Mouse (Mus musculus) hindbrain, embryonic 15.5 days (tissue): ENCODE results near the gene Sh2b2. TPM values are rescaled to one million over a fixed set of nuclear protein-coding genes. Genes with fewer than 3 reads are reported as not detected.

Source experiments
- ATAC-seq: fragments of 200-750 bp; cut with Nextera tagmentation; 2 replicates; pipeline ENCODE4 v1.8.0; 2017; ENCODE audit warnings: low read depth, moderate number of reproducible peaks, moderate TSS enrichment; ENCODE audit not compliant: low FRiP score
- H3K27ac ChIP-seq: fragments of 300-500 bp; sonication (generic); replicated peaks from 2 replicates; pipeline ENCODE4 v1.5.1; 2015; ENCODE audit warnings: mild to moderate bottlenecking, inconsistent platforms
- H3K27me3 ChIP-seq: fragments of 300-500 bp; sonication (generic); 2 replicates; pipeline ENCODE4 v1.6.1; 2015; ENCODE audit warnings: control low read depth, inconsistent platforms
- H3K36me3 ChIP-seq: fragments of 300-500 bp; sonication (generic); 2 replicates; pipeline ENCODE4 v1.6.1; 2015; ENCODE audit warnings: control low read depth, inconsistent platforms
- H3K4me1 ChIP-seq: fragments of 300-500 bp; sonication (generic); replicated peaks from 2 replicates; pipeline ENCODE4 v1.6.1; 2015; ENCODE audit warnings: control low read depth, inconsistent platforms
- H3K4me2 ChIP-seq: fragments of 300-500 bp; sonication (generic); 2 replicates; pipeline ENCODE4 v1.6.1; 2015; ENCODE audit warnings: moderate library complexity, mild to moderate bottlenecking, inconsistent platforms
- H3K4me3 ChIP-seq: fragments of 300-500 bp; sonication (generic); 2 replicates; pipeline ENCODE4 v1.5.1; 2015; ENCODE audit warnings: mild to moderate bottlenecking, inconsistent platforms
- H3K9ac ChIP-seq: fragments of 300-500 bp; sonication (generic); 2 replicates; pipeline ENCODE4 v1.6.1; 2015; ENCODE audit warnings: inconsistent platforms
- H3K9me3 ChIP-seq: fragments of 300-500 bp; sonication (generic); 2 replicates; pipeline ENCODE4 v1.6.1; 2016; ENCODE audit warnings: control low read depth, inconsistent platforms
- WGBS: fragments of 180-500 bp; shearing (Covaris S2); methylation state at CpG from one replicate; pipeline ENCODE4 v1.1.7; 2015; 5-methylcytosine and 5-hydroxymethylcytosine counted together
- polyA plus RNA-seq: library from polyadenylated mRNA; unstranded; fragments of >200 nt; fragmentation: Nextera tagmentation; extraction: Ambion mirVana; gene quantifications from 2 replicates; pipeline ENCODE4 v1.2.1, GENCODE M21; 2015

Sh2b2 gene
- polyA plus RNA-seq, 1 experiment from 2014 or later = 27.1 TPM

DNA sequence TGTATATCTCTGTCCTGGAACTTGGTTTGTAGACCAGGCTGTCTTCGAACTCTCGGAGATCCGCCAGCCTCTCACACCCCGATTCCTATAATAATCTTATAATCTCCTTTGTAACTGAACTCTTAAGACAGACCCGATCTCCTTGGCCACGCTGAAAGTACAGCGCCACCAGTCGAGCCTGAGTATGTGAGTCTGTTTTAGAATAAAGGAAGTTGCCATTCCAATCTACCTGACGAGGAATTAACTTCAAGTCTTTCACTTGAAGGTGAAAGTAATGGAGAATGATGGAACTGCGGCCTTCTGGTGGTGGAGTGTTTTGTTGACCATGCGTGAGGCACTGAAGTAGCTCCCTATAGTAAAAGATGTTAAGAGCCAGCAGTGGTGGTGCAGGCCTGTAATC is 46.8 kb downstream of the Sh2b2 start:
- no peak for ATAC-seq
- Histone ChIP-seq H3K36me3 (peaks cover 24% of the 10 kb centered on the region), H3K27me3 (no peaks in the 10 kb centered on the region), H3K9me3 (no peaks in the 10 kb centered on the region), H3K4me1 (peaks cover 14% of the 10 kb centered on the region), H3K4me3 (peak overlapping the region; percentile 91), H3K4me2 (peak overlapping the region; percentile 62), H3K27ac (peak overlapping the region; percentile 86; the same call in 1 of the 2 replicates), H3K9ac (peak overlapping the region; percentile 76)
- WGBS = 31% methylated on average over 11 of the region's 11 CpGs

DNA sequence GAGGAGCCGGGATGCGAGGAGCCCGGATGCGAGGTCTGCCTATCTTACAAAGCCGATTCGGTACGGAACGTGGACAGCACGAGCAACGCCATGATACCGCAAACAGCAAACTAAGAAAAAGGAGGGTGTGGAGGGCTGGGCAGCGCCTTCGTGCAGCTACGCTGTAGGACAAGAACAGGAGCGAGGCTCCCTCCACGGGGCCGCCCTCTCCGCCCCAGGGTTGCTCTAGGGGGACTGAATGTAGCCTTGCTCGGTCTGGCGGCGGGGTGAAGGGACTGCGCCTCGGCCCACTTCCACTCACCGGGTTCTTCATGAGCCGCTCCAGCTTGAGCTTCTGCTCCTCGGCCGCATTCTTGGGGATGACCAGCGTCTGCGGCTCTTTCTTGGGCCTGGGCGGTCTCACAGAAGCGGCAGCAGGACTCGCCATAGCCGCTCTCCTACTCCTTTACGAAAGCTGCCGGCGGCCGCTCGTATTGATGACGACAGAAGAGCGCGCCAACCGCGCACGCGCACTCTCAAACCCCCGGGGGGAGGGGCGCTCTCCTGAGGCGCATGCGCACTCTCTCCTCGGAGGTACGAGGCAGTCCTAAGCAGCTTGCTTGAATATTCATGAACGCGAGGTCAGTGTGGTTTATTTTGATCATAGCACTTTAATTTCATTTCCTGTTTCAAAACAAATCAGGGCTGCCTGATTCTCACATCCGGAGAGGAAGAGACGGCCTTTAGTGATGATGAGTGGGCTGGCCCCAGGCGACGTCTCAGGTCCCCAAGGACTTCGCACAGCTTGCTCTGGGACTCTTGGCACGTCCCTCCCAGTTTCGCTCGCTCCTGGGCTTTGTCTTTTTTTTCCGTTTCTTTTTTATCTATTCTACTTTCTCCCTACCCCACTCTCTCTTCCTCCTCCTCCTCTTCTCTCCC is 47.6 kb downstream of the Sh2b2 start, which contains the start of gene Prkrip1:
Gene Prkrip1 (minus strand): TSS at position 490 of the 918 bp plus-strand sequence.
- Histone ChIP-seq H3K4me3 (peak within 1 kb of the TSS; percentile 91), H3K9ac (peak within 1 kb of the TSS; percentile 85), H3K27me3 (no peaks in the 10 kb centered on the region), H3K4me1 (peaks cover 14% of the 10 kb centered on the region), H3K36me3 (peaks cover 32% of the 10 kb centered on the region), H3K27ac (peak within 1 kb of the TSS; percentile 86), H3K4me2 (peak within 1 kb of the TSS; percentile 81), H3K9me3 (no peaks in the 10 kb centered on the region)
- WGBS = under 1% methylated on average over 62 of the region's 62 CpGs
- ATAC-seq = peak; percentile 90

DNA sequence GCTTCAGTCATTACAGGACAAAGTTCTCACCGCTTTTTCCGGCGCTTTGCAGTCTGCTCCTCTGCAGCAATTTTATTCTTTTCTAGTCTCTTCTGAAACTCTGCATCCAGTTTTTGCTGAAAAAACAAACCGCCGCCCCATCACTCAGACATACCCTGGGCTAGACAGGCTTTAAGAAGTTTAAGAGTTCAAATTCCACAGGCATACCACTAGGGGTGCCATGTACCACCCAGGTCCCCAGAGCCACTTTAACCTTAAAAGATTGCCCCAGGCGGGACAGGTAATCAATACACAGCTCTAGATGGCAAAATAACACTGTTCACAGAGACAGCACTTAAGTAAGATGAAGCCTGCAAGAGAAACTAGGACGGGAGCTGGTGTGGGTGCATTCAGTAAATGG is 54.5 kb downstream of the Sh2b2 start:
- no peaks in the 10 kb centered on the region for H3K27me3 ChIP-seq
- no peak for ATAC-seq
- no peaks in the 10 kb centered on the region for H3K4me1 ChIP-seq
- no peak overlapping the region for H3K27ac ChIP-seq
- H3K36me3 ChIP-seq = peaks cover 84% of the 10 kb centered on the region
- no peak overlapping the region for H3K4me2 ChIP-seq
- H3K9me3 ChIP-seq = no peaks in the 10 kb centered on the region
- H3K9ac ChIP-seq = no peak overlapping the region
- 83% methylated on average over 7 of the region's 7 CpGs for WGBS
- H3K4me3 ChIP-seq = no peak overlapping the region

DNA sequence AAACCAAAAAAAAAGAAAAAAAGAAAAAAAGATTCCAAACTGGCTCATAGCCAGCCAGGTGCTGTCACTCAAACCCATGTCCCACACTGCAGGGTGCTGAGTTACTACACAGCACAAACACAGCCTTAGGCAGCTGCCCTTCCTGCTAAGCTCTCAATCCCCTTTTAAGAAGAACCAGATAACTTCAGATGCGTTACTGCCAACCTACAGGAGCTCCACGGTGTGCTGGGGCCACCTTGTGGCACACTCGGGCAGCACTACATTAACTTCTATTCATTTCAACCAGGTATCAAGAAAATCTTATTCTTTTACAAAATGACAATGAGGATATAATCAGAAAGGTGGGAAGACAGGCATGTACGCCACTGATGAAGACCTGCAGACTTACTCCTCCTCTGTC is 59.6 kb downstream of the Sh2b2 start:
- WGBS = 43% methylated on average over 4 of the region's 4 CpGs
- no peak overlapping the region for H3K27ac ChIP-seq
- 0 out of 2 replicates have a peak, but pooled peaks have one; percentile 56 for ATAC-seq
- no peaks in the 10 kb centered on the region for H3K4me1 ChIP-seq
- H3K9ac ChIP-seq = no peak overlapping the region
- H3K27me3 ChIP-seq = no peaks in the 10 kb centered on the region
- H3K4me3 ChIP-seq = no peak overlapping the region
- H3K4me2 ChIP-seq = no peak overlapping the region
- H3K36me3 ChIP-seq = peaks cover 56% of the 10 kb centered on the region
- H3K9me3 ChIP-seq = no peaks in the 10 kb centered on the region

DNA sequence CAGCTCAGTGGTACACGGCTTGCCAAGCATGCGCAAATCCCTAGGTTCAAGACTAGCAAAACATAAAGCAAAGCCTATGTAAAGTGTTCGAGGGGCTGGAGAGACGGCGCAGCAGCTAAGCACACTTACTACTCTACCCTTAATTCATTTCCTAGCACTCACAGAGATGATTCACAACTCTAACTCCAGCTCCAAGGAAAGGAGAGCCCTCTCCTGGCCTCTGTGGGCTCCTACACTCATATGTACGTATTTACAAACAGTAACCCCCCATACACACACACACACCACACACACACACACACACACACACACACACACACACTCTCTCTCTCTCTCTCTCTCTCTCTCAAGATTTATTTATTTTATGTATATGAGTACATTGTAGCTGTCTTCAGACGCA is 62.6 kb downstream of the Sh2b2 start:
- H3K4me2 ChIP-seq = no peak overlapping the region
- no peak overlapping the region for H3K27ac ChIP-seq
- no peaks in the 10 kb centered on the region for H3K27me3 ChIP-seq
- no peak for ATAC-seq
- WGBS = 91% methylated on average over 7 of the region's 7 CpGs
- no peaks in the 10 kb centered on the region for H3K4me1 ChIP-seq
- H3K36me3 ChIP-seq = peaks cover 59% of the 10 kb centered on the region
- H3K9me3 ChIP-seq = no peaks in the 10 kb centered on the region
- no peak overlapping the region for H3K9ac ChIP-seq
- H3K4me3 ChIP-seq = no peak overlapping the region

DNA sequence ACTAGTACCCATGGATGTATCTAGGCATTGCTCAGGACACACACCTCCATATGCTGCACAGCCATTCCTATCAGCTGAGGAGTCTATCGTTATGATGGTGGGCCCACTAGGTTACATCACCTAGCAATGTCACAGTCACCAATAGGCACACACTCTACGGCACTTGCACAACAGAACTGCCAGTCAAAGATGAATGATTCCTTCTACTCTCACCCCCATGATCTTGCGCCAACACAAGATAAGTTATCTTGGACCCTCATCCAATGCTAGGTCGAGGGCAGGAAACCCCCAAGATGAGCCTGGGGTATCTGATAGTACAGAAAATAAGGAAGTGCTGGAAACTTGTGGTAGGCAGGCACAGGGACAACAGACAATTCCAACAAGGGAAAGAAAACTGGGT is 63.5 kb downstream of the Sh2b2 start:
- no peak overlapping the region for H3K27ac ChIP-seq
- no peak for ATAC-seq
- WGBS = 93% methylated on average over 4 of the region's 4 CpGs
- no peaks in the 10 kb centered on the region for H3K9me3 ChIP-seq
- H3K4me3 ChIP-seq = no peak overlapping the region
- no peak overlapping the region for H3K9ac ChIP-seq
- no peaks in the 10 kb centered on the region for H3K27me3 ChIP-seq
- no peaks in the 10 kb centered on the region for H3K4me1 ChIP-seq
- peaks cover 57% of the 10 kb centered on the region for H3K36me3 ChIP-seq
- H3K4me2 ChIP-seq = no peak overlapping the region

DNA sequence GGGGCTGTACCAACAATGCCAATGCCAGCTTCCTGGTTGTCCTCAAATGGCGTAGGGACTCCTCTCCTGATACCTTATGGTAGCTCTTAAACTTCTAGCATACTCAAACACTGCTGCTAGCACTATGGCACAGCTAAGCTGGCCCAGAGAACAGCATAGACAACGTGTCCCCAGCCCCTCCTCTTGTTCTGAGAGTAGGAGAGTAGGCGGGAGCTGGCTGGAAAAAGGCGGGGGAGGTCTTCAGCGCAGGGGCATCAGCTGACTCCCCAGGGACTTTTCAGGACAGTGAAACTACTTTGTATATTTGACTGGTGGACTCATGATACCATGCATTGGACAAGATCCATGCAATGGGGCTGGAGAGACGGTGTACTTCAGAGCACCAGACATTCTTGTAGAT is 64.3 kb downstream of the Sh2b2 start:
- Histone ChIP-seq H3K4me1 (no peaks in the 10 kb centered on the region), H3K27ac (no peak overlapping the region), H3K4me2 (no peak overlapping the region), H3K27me3 (no peaks in the 10 kb centered on the region), H3K9me3 (no peaks in the 10 kb centered on the region), H3K4me3 (no peak overlapping the region), H3K9ac (no peak overlapping the region), H3K36me3 (peaks cover 55% of the 10 kb centered on the region)
- 94% methylated on average over 6 of the region's 6 CpGs for WGBS
- no peak for ATAC-seq

DNA sequence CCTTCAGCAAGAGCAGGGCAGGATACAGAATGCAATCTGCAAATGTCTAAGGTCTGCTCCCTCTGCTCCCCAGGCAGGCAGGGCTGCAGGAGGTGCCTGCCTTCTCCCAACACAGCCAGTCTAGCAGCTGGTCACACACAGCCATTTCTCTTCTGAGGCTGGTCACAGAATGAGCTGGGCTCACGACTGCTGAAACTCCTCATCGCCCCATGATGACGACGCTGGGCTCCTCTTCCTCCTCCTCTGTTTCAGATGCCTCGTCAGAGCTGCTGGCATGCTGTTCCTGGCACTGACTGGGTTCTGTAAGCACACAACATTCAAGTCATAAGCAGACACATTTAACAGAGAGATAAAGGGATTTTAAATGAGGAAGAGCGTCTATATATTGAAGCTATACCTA is 65.2 kb downstream of the Sh2b2 start:
- no peaks in the 10 kb centered on the region for H3K27me3 ChIP-seq
- ATAC-seq = no peak
- no peak overlapping the region for H3K4me2 ChIP-seq
- no peaks in the 10 kb centered on the region for H3K4me1 ChIP-seq
- no peak overlapping the region for H3K9ac ChIP-seq
- H3K36me3 ChIP-seq = peaks cover 53% of the 10 kb centered on the region
- H3K27ac ChIP-seq = no peak overlapping the region
- H3K9me3 ChIP-seq = no peaks in the 10 kb centered on the region
- WGBS = 87% methylated on average over 6 of the region's 6 CpGs
- H3K4me3 ChIP-seq = no peak overlapping the region

DNA sequence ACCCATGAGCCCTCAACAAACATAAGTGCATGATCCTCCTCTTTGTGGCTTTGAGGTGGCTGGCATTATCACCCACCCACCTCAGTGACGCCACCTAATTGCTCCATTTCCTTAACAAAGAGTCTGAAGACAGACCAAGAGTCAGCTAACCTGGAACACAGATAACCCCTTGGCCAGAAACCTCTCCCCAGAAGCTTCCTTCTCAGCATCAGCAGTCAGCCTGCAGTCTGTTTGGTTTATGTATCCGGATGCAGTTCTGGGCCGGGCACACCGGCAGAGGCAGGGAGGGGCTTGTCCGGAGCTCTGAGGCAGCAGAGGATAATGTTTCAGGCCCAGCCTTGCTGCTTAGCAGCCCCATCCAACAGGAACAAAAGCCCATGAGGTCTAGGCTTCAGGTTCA is 66.8 kb downstream of the Sh2b2 start:
- WGBS = 85% methylated on average over 5 of the region's 5 CpGs
- Histone ChIP-seq H3K4me2 (no peak overlapping the region), H3K4me3 (no peak overlapping the region), H3K9ac (no peak overlapping the region), H3K27ac (no peak overlapping the region), H3K27me3 (no peaks in the 10 kb centered on the region), H3K36me3 (peaks cover 44% of the 10 kb centered on the region), H3K9me3 (no peaks in the 10 kb centered on the region), H3K4me1 (no peaks in the 10 kb centered on the region)
- no peak for ATAC-seq

DNA sequence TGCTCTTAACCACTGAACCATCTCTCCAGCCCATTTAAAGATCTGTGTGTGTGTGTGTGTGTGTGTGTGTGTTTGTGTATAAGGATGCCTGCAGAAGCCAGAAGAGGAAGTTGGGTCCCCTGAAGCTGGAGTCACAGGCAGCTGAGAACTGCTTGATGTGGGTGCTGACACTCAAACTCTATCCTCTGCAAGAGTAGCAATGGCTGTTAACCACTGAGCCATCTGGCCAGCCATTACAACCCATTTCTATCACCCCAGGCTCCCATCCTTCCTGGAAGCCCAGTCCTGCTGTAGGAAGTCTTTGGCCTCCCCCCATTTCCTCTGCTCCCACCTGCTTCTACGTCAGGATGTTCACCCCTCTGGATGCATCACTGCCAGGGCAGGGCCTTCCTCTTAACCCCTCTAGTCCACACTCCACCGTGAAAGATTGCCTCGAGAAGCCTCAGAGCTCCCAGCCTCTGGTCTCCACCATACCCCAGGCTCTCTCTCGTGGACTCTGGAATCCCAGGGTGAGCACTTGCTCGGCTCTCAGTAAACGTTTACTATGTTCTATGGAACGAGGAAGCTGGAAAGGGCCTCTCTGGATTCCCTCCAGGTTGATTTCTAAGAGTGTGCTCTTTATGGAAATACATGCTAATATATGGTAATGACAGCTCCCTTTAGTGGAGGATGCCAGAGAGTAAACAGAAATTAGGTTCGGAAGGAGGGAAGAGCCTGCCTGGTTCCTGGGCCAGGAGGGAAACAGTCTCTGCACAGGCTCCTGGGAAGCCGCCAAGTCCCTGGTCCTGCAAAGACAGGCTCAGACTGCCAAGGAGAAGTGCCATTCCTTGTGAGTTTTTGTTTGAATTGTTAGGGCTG is 72.5 kb downstream of the Sh2b2 start:
- no peak overlapping the region for H3K4me3 ChIP-seq
- WGBS = 26% methylated on average over 9 of the region's 9 CpGs
- H3K4me2 ChIP-seq = no peak overlapping the region
- no peak overlapping the region for H3K9ac ChIP-seq
- H3K36me3 ChIP-seq = peaks cover 9% of the 10 kb centered on the region
- no peaks in the 10 kb centered on the region for H3K27me3 ChIP-seq
- H3K27ac ChIP-seq = peak overlapping the region; percentile 21
- no peak for ATAC-seq
- peaks cover 34% of the 10 kb centered on the region for H3K4me1 ChIP-seq
- H3K9me3 ChIP-seq = no peaks in the 10 kb centered on the region

DNA sequence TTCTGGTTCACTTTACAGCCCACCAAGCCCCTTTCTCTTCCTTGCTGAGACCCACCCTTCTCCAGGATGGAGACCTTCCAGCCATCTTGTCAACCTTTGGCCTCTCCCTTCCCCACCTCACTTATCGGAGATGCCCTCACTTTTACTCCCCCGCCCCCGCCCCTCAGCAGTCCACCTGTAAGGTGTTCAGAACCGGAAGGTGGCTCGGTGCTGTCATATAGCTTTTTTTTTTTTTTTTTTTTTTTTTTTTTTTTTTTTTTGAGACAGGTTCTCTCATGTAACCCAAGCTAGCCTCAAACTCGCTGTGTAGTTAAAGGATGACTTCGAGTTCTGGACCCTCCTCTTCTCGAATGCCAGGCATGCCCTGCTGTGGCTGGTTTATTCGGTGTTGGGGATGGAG is 73.4 kb downstream of the Sh2b2 start:
- no peak overlapping the region for H3K27ac ChIP-seq
- no peak for ATAC-seq
- H3K36me3 ChIP-seq = peaks cover 6% of the 10 kb centered on the region
- WGBS = 85% methylated on average over 9 of the region's 9 CpGs
- no peak overlapping the region for H3K4me3 ChIP-seq
- H3K27me3 ChIP-seq = no peaks in the 10 kb centered on the region
- H3K9ac ChIP-seq = no peak overlapping the region
- H3K4me1 ChIP-seq = peaks cover 34% of the 10 kb centered on the region
- no peak overlapping the region for H3K4me2 ChIP-seq
- no peaks in the 10 kb centered on the region for H3K9me3 ChIP-seq
